Mouse (Mus musculus) forebrain, embryonic 12.5 days (tissue): ENCODE data around the gene Rgs11. TPM values are rescaled to one million over a fixed set of nuclear protein-coding genes. Genes with fewer than 3 reads are reported as not detected.
"Not testable (repeated sequence)": the region's sequence is repeated elsewhere in the genome, so short reads cannot be mapped to it uniquely, and the experiment has no call there.

Source experiments
- ATAC-seq: fragments of 200-750 bp; cut with Nextera tagmentation; 2 replicates; pipeline ENCODE4 v1.8.0; 2017; ENCODE audit warnings: moderate TSS enrichment; ENCODE audit not compliant: low FRiP score
- H3K27ac ChIP-seq: fragments of 300-500 bp; sonication (generic); 2 replicates; pipeline ENCODE4 v1.5.1; 2016; ENCODE audit warnings: mild to moderate bottlenecking
- H3K27me3 ChIP-seq: fragments of 300-500 bp; sonication (generic); 2 replicates; pipeline ENCODE4 v1.6.1; 2016; ENCODE audit warnings: mild to moderate bottlenecking
- H3K36me3 ChIP-seq: fragments of 300-500 bp; sonication (generic); replicated peaks from 2 replicates; pipeline ENCODE4 v1.6.1; 2016; ENCODE audit warnings: mild to moderate bottlenecking
- H3K4me1 ChIP-seq: fragments of 300-500 bp; sonication (generic); 2 replicates; pipeline ENCODE4 v1.6.1; 2016
- H3K4me2 ChIP-seq: fragments of 300-500 bp; sonication (generic); 2 replicates; pipeline ENCODE4 v1.6.1; 2016; ENCODE audit warnings: mild to moderate bottlenecking, moderate library complexity
- H3K4me3 ChIP-seq: fragments of 300-500 bp; sonication (generic); replicated peaks from 2 replicates; pipeline ENCODE4 v1.5.1; 2016; ENCODE audit warnings: mild to moderate bottlenecking
- H3K9ac ChIP-seq: fragments of 300-500 bp; sonication (generic); 2 replicates; pipeline ENCODE4 v1.6.1; 2016; ENCODE audit warnings: mild to moderate bottlenecking
- H3K9me3 ChIP-seq: fragments of 300-500 bp; sonication (generic); 2 replicates; pipeline ENCODE4 v1.6.1; 2016
- WGBS: fragments of 180-500 bp; shearing (Covaris S2); methylation state at CpG from one replicate; pipeline ENCODE4 v1.1.7; 2016; 5-methylcytosine and 5-hydroxymethylcytosine counted together
- polyA plus RNA-seq: library from polyadenylated mRNA; unstranded; fragments of >200 nt; fragmentation: Nextera tagmentation; extraction: Ambion mirVana; gene quantifications from 2 replicates; pipeline ENCODE4 v1.2.1, GENCODE M21; 2016

The Rgs11 gene
- polyA plus RNA-seq, result 2.4 and 3.8 TPM in 2 replicates

GRCm38 (mm10) chr17:26202737-26203136, at the start of gene Rgs11:
Gene Rgs11, plus strand, starts transcription at chr17:26202951.
- H3K36me3 ChIP-seq, result peaks cover 4% of the 10 kb centered on the region
- WGBS, result 2% methylated on average over 21 of the region's 22 CpGs
- H3K4me3 ChIP-seq, result peak within 1 kb of the TSS; percentile 40
- H3K4me1 ChIP-seq, result peaks cover 23% of the 10 kb centered on the region
- no peaks in the 10 kb centered on the region for H3K9me3 ChIP-seq
- peak within 1 kb of the TSS; percentile 61 for H3K4me2 ChIP-seq
- peak within 1 kb of the TSS; percentile 36 for H3K9ac ChIP-seq
- H3K27ac ChIP-seq, result no peak within 1 kb of the TSS
- H3K27me3 ChIP-seq, result peaks cover 74% of the 10 kb centered on the region
- ATAC-seq, result no peak

GRCm38 (mm10) chr17:26162736-26163135, 40.0 kb upstream of the Rgs11 start:
- Histone ChIP-seq H3K4me3 (no peak overlapping the region), H3K4me2 (no peak overlapping the region), H3K27me3 (no peaks in the 10 kb centered on the region), H3K4me1 (no peaks in the 10 kb centered on the region), H3K36me3 (peaks cover 10% of the 10 kb centered on the region), H3K9ac (no peak overlapping the region), H3K27ac (no peak overlapping the region), H3K9me3 (no peaks in the 10 kb centered on the region)
- WGBS, result 94% methylated on average over 1 of the region's 1 CpGs
- no peak for ATAC-seq

GRCm38 (mm10) chr17:26168039-26168438, 34.7 kb upstream of the Rgs11 start:
- no peak overlapping the region for H3K9ac ChIP-seq
- no peaks in the 10 kb centered on the region for H3K4me1 ChIP-seq
- no peaks in the 10 kb centered on the region for H3K9me3 ChIP-seq
- no peak for ATAC-seq
- H3K27ac ChIP-seq, result no peak overlapping the region
- H3K4me2 ChIP-seq, result no peak overlapping the region
- peaks cover 10% of the 10 kb centered on the region for H3K36me3 ChIP-seq
- H3K4me3 ChIP-seq, result no peak overlapping the region
- WGBS, result 96% methylated on average over 2 of the region's 2 CpGs
- no peaks in the 10 kb centered on the region for H3K27me3 ChIP-seq

- WGBS, result 87% methylated on average over 2 of the region's 2 CpGs
- H3K36me3 ChIP-seq, result peaks cover 33% of the 10 kb centered on the region
These were observed 27.5 kb upstream of the Rgs11 start for GRCm38 (mm10) chr17:26175248-26175647.

GRCm38 (mm10) chr17:26178611-26179010, 24.1 kb upstream of the Rgs11 start:
- Histone ChIP-seq H3K4me2 (no peak overlapping the region), H3K4me1 (no peaks in the 10 kb centered on the region), H3K27me3 (no peaks in the 10 kb centered on the region), H3K9me3 (no peaks in the 10 kb centered on the region), H3K4me3 (no peak overlapping the region), H3K9ac (no peak overlapping the region), H3K36me3 (peaks cover 46% of the 10 kb centered on the region), H3K27ac (no peak overlapping the region)
- no peak for ATAC-seq

More at GRCm38 (mm10) chr17:26175248-26175647, 27.5 kb upstream of the Rgs11 start:
- not testable (repeated sequence) for H3K9ac ChIP-seq, H3K27me3 ChIP-seq, H3K4me2 ChIP-seq, H3K4me3 ChIP-seq, H3K4me1 ChIP-seq, ATAC-seq, H3K9me3 ChIP-seq, H3K27ac ChIP-seq

- Histone ChIP-seq H3K4me2 (no peak overlapping the region), H3K9ac (no peak overlapping the region), H3K4me3 (no peak overlapping the region), H3K4me1 (no peaks in the 10 kb centered on the region), H3K27ac (no peak overlapping the region), H3K36me3 (peaks cover 60% of the 10 kb centered on the region), H3K27me3 (no peaks in the 10 kb centered on the region), H3K9me3 (no peaks in the 10 kb centered on the region)
- no peak for ATAC-seq
- 97% methylated on average over 3 of the region's 3 CpGs for WGBS
These were observed 21.6 kb upstream of the Rgs11 start for GRCm38 (mm10) chr17:26181179-26181578.

- no peak overlapping the region for H3K4me3 ChIP-seq
- H3K4me2 ChIP-seq, result no peak overlapping the region
- H3K27ac ChIP-seq, result no peak overlapping the region
- no peaks in the 10 kb centered on the region for H3K9me3 ChIP-seq
- H3K4me1 ChIP-seq, result no peaks in the 10 kb centered on the region
- peaks cover 90% of the 10 kb centered on the region for H3K36me3 ChIP-seq
- WGBS, result 95% methylated on average over 5 of the region's 5 CpGs
- no peak for ATAC-seq
- H3K9ac ChIP-seq, result no peak overlapping the region
- H3K27me3 ChIP-seq, result no peaks in the 10 kb centered on the region
These were observed 15.2 kb upstream of the Rgs11 start for GRCm38 (mm10) chr17:26187592-26187991.

GRCm38 (mm10) chr17:26188091-26188805, 14.5 kb upstream of the Rgs11 start:
- H3K27ac ChIP-seq, result no peak overlapping the region
- no peaks in the 10 kb centered on the region for H3K27me3 ChIP-seq
- H3K36me3 ChIP-seq, result peaks cover 92% of the 10 kb centered on the region
- no peak overlapping the region for H3K4me2 ChIP-seq
- no peak overlapping the region for H3K9ac ChIP-seq
- 95% methylated on average over 11 of the region's 11 CpGs for WGBS
- no peaks in the 10 kb centered on the region for H3K4me1 ChIP-seq
- no peak for ATAC-seq
- H3K9me3 ChIP-seq, result no peaks in the 10 kb centered on the region
- no peak overlapping the region for H3K4me3 ChIP-seq

GRCm38 (mm10) chr17:26191486-26191885, 11.3 kb upstream of the Rgs11 start:
- WGBS, result 93% methylated on average over 7 of the region's 7 CpGs
- not testable (repeated sequence) for H3K4me2 ChIP-seq
- peaks cover 94% of the 10 kb centered on the region for H3K36me3 ChIP-seq

GRCm38 (mm10) chr17:26192481-26193190, 10.1 kb upstream of the Rgs11 start:
- 96% methylated on average over 15 of the region's 15 CpGs for WGBS
- peaks cover 96% of the 10 kb centered on the region for H3K36me3 ChIP-seq

More at GRCm38 (mm10) chr17:26191486-26191885, 11.3 kb upstream of the Rgs11 start:
- not testable (repeated sequence) for H3K9me3 ChIP-seq, ATAC-seq, H3K27ac ChIP-seq, H3K27me3 ChIP-seq, H3K4me3 ChIP-seq, H3K9ac ChIP-seq, H3K4me1 ChIP-seq

GRCm38 (mm10) chr17:26198892-26199291, 3.9 kb upstream of the Rgs11 start, which contains the start of gene Pdia2:
Gene Pdia2, minus strand, starts transcription at chr17:26199087.
- Histone ChIP-seq H3K4me3 (no peak within 1 kb of the TSS), H3K4me1 (peaks cover 23% of the 10 kb centered on the region), H3K9ac (no peak within 1 kb of the TSS), H3K27me3 (peaks cover 53% of the 10 kb centered on the region), H3K36me3 (peaks cover 42% of the 10 kb centered on the region), H3K9me3 (no peaks in the 10 kb centered on the region), H3K4me2 (no peak within 1 kb of the TSS), H3K27ac (no peak within 1 kb of the TSS)
- 86% methylated on average over 4 of the region's 4 CpGs for WGBS
- ATAC-seq, result no peak

More at GRCm38 (mm10) chr17:26192481-26193190, 10.1 kb upstream of the Rgs11 start:
- no peak overlapping the region for H3K4me3 ChIP-seq
- no peak overlapping the region for H3K27ac ChIP-seq
- H3K9me3 ChIP-seq, result no peaks in the 10 kb centered on the region
- no peak overlapping the region for H3K4me2 ChIP-seq
- ATAC-seq, result no peak
- H3K9ac ChIP-seq, result no peak overlapping the region
- no peaks in the 10 kb centered on the region for H3K27me3 ChIP-seq
- no peaks in the 10 kb centered on the region for H3K4me1 ChIP-seq

- H3K27me3 ChIP-seq, result peaks cover 74% of the 10 kb centered on the region
- H3K9me3 ChIP-seq, result no peaks in the 10 kb centered on the region
- H3K4me2 ChIP-seq, result peak overlapping the region; percentile 93
- no peak overlapping the region for H3K27ac ChIP-seq
- peak; percentile 66 for ATAC-seq
- H3K9ac ChIP-seq, result peak overlapping the region; percentile 60
- peak overlapping the region; percentile 53 for H3K4me3 ChIP-seq
- H3K4me1 ChIP-seq, result peaks cover 23% of the 10 kb centered on the region
- H3K36me3 ChIP-seq, result peaks cover 21% of the 10 kb centered on the region
- under 1% methylated on average over 74 of the region's 92 CpGs for WGBS
These were observed 1.7 kb upstream of the Rgs11 start for GRCm38 (mm10) chr17:26200831-26201705.
